Mouse (Mus musculus) testis, adult 2 months (tissue): ENCODE measurements at regions not wholly inside any gene's neighbourhood (a gene's known extent, or its start where the extent isn't known, plus 50 kb on each side); places are given as distances from the start of the nearest gene placed in this dataset.
A peak's percentile ranks its signal among the peaks of the same experiment; 100 is the strongest.

Source experiments
- H3K27ac ChIP-seq: fragments of 200-500 bp; 2 replicates; pipeline ENCODE4 v1.5.1; 2012; ENCODE audit warnings: low read depth, low read length; ENCODE audit not compliant: control insufficient read depth, insufficient read depth
- H3K27me3 ChIP-seq: fragments of 200-500 bp; 2 replicates; pipeline ENCODE4 v1.6.1; 2012; ENCODE audit warnings: mild to moderate bottlenecking, low read length, moderate library complexity; ENCODE audit not compliant: control insufficient read depth, insufficient read depth
- H3K36me3 ChIP-seq: fragments of 200-500 bp; 2 replicates; pipeline ENCODE4 v1.6.1; 2012; ENCODE audit warnings: mild to moderate bottlenecking, low read length; ENCODE audit not compliant: control insufficient read depth, insufficient read depth
- H3K4me1 ChIP-seq: fragments of 200-500 bp; 2 replicates; pipeline ENCODE4 v1.6.1; 2012; ENCODE audit warnings: low read length; ENCODE audit not compliant: control insufficient read depth, insufficient read depth
- H3K4me3 ChIP-seq: fragments of 200-500 bp; 2 replicates; pipeline ENCODE4 v1.5.1; 2012; ENCODE audit warnings: low read depth, mild to moderate bottlenecking, low read length, moderate library complexity, mixed read lengths; ENCODE audit not compliant: control insufficient read depth
- CTCF ChIP-seq: fragments of 200-500 bp; IDR thresholded peaks from 2 replicates; pipeline ENCODE4 v1.5.1; 2012; ENCODE audit warnings: low read depth, mild to moderate bottlenecking, inconsistent platforms, low read length, moderate library complexity; ENCODE audit not compliant: control insufficient read depth, insufficient read depth, insufficient replicate concordance
- POLR2A ChIP-seq: fragments of 200-500 bp; IDR thresholded peaks from 2 replicates; pipeline ENCODE4 v1.6.1; 2012; ENCODE audit warnings: low read depth, mild to moderate bottlenecking, inconsistent platforms, low read length, moderate library complexity; ENCODE audit not compliant: control insufficient read depth

DNA sequence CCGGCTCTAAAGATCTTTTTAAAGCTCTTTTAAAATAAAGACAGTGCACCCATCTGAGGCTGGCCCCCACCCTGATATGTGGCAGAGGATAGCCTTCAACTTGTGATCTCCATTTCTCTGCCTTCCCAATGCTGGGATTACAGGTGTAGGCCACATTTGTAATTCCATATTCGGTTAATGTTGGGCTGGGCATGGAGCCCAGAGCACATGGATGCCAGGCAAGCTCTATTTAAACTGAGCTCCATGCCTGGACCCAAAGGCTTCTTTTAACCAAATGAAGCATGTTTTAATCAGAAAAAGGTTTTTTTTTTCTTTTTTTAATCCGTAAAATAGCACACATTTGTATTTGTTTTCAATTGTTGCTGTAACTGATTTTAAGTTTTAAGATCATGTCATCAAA is 82.2 kb upstream of the Eif4g2 start:
- Histone ChIP-seq H3K27me3 (no peaks in the 10 kb centered on the region), H3K27ac (no peak overlapping the region), H3K36me3 (no peaks in the 10 kb centered on the region), H3K4me1 (no peaks in the 10 kb centered on the region), H3K4me3 (no peak overlapping the region)
- TF ChIP-seq CTCF (no peak), POLR2A (no peak)

DNA sequence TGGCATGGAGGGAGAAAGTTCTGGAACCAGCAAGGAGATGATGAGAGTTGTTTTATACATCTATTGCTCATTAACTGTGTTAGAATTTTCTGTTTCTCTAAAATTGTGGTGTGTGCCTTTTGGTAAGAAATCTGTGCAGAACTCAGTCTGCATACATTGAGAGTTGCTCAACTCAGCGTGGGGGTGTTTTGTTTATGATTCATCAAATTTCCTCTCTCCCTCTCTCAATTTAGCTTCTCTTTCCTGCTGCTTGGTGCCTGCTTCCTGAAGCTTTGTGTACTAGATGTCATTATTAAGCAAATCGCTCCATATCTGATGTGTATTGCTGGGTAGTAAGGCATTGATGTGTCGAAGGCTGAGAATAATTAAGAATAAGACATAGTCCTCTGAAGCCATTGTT is 81.4 kb upstream of the Eif4g2 start:
- no peaks in the 10 kb centered on the region for H3K4me1 ChIP-seq
- H3K4me3 ChIP-seq: no peak overlapping the region
- H3K27ac ChIP-seq: no peak overlapping the region
- TF ChIP-seq CTCF (no peak), POLR2A (no peak)
- no peaks in the 10 kb centered on the region for H3K27me3 ChIP-seq
- no peaks in the 10 kb centered on the region for H3K36me3 ChIP-seq

DNA sequence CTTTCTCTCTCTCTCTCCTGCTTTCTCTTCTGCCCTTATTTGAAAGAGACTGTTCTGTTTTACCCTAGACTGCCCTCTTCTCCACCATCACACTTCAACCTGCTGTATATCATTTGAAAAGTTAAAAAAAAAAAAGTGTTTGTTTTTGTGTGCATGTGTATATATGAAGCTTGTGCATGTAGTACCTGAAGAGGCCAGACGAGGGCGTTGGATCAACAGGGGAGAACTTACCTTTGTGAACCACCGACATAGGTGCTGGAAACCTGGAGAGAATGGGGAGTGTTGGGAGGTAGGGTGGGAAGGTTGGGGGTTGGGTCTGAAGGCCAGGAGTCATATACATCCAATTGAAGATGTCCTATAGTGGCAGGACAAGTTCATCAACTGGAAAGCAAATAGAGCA is 81.0 kb upstream of the Eif4g2 start:
- Histone ChIP-seq H3K4me1 (no peaks in the 10 kb centered on the region), H3K27me3 (no peaks in the 10 kb centered on the region), H3K27ac (no peak overlapping the region), H3K4me3 (no peak overlapping the region), H3K36me3 (no peaks in the 10 kb centered on the region)
- TF ChIP-seq CTCF (peak; percentile 15; the same call in 1 of the 2 replicates), POLR2A (no peak)

DNA sequence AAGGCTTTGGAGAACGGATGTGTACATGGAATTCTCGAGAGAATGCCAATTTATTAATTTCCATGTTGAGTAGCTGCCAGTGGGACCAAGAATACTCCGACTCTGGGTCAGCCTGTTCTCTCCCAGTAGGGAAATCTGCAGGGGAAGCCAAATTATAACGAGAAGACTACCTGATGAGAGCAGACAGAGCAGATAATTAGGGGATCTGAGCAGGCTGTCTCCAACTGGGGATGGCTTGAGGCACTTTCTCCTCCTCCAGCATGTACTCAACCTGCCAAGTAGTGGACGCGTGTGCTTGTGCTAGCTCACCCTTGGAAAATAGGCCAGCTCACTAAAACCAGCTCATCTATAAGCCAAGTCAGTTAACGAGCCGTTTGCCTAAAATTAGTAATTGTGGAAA is 80.5 kb upstream of the Eif4g2 start:
- TF ChIP-seq CTCF: no peak
- TF ChIP-seq POLR2A: no peak
- H3K27me3 ChIP-seq: no peaks in the 10 kb centered on the region
- H3K4me3 ChIP-seq: no peak overlapping the region
- no peaks in the 10 kb centered on the region for H3K4me1 ChIP-seq
- no peaks in the 10 kb centered on the region for H3K36me3 ChIP-seq
- H3K27ac ChIP-seq: no peak overlapping the region

DNA sequence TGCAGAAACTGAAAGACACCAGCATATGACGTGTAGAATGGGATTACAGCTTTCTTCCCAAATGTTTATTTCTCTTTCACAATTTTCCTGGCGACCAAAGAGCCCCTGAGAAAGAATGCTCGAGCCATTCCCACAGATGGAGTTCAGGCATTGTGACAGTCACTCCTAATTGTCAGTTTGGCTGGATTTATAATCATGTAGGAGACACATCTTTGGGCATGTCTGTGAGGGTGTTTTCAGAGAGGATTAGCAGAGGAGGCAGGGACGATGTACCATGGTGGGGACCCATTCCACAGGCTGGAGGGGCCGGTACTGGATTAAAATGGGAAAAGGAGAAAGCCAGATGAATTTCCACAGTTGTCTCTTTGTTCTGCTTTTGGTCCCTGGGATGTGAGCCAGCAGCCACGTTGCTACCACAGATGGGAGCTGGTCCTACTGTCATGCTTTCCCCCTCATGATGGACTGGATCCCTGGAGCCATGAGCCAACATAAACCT is 76.0 kb upstream of the Eif4g2 start:
- no peaks in the 10 kb centered on the region for H3K4me1 ChIP-seq
- no peak overlapping the region for H3K4me3 ChIP-seq
- no peak for TF ChIP-seq CTCF
- no peak for TF ChIP-seq POLR2A
- H3K36me3 ChIP-seq: no peaks in the 10 kb centered on the region
- no peaks in the 10 kb centered on the region for H3K27me3 ChIP-seq
- no peak overlapping the region for H3K27ac ChIP-seq

DNA sequence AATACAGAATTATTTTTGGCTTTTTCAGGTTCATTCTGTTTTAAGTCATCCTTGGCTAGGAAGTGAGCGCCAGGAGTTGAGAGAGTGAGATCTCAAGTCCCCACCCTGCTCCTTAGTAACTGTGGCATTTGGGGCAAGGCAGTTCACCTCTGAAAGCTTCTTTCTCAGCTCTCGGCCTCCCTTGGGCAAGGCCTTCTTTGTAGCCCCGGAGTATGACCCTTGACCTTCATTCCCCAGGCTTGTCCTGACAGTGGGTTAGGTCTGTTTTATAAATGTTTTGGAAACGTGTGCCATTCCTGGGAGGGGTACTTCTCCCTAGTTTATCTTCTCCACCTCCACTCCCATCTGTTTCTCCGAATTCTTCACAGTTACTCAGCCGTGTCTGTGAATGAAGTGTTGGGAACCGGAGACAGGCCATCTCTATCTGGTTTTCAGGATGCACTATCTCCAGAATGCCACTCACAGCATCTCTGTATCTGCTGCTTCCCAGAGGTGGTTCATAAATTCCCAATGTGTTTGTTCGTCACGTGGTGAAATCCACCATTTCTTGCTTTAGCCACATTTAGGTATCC is 75.0 kb upstream of the Eif4g2 start:
- Histone ChIP-seq H3K4me3 (no peak overlapping the region), H3K4me1 (no peaks in the 10 kb centered on the region), H3K36me3 (no peaks in the 10 kb centered on the region), H3K27ac (no peak overlapping the region), H3K27me3 (no peaks in the 10 kb centered on the region)
- TF ChIP-seq POLR2A (no peak), CTCF (no peak)

DNA sequence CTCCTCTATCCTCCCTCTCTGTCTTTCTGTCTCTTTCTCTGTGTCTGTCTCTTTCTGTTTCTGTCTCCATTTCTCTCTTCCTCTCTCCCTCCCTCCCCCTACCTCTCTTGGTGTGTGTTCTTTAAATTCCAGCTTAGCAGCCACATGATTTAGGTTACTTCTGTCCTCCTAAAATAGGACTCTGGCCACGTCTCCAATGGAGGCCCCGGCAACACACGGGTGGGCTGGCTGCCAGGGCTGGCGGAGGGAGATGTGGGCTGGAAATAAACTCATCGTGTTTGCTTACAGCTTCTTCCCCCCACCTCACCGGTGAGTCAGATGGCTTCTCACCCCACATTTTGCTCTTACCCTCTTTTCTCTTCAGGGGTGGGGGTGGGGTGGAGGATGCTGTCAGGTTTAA is 74.5 kb upstream of the Eif4g2 start:
- Histone ChIP-seq H3K36me3 (no peaks in the 10 kb centered on the region), H3K4me3 (no peak overlapping the region), H3K4me1 (no peaks in the 10 kb centered on the region), H3K27me3 (no peaks in the 10 kb centered on the region), H3K27ac (no peak overlapping the region)
- TF ChIP-seq CTCF: no peak
- TF ChIP-seq POLR2A: no peak
